Mouse (Mus musculus) G1E-ER4 (cell line): ENCODE results near the gene Jade1. TPM values are rescaled to one million over a fixed set of nuclear protein-coding genes. Genes with fewer than 3 reads are reported as not detected.

Experiments used
- GATA1 ChIP-seq: IDR thresholded peaks from one replicate; pipeline ENCODE4 v1.8.0; 2012; ENCODE audit warnings: low read length, inconsistent platforms
- polyA plus RNA-seq: library from polyadenylated mRNA; stranded (reverse); fragments of >175 nt; gene quantifications from 2 replicates; pipeline ENCODE4 v1.2.3, GENCODE M21; 2012

Jade1 gene
- polyA plus RNA-seq, 1 experiment = 95.2 TPM

- TF ChIP-seq GATA1 = no peak
Measured at GRCm38 (mm10) chr3:41598412-41598811, 42.9 kb downstream of the Jade1 start.

DNA sequence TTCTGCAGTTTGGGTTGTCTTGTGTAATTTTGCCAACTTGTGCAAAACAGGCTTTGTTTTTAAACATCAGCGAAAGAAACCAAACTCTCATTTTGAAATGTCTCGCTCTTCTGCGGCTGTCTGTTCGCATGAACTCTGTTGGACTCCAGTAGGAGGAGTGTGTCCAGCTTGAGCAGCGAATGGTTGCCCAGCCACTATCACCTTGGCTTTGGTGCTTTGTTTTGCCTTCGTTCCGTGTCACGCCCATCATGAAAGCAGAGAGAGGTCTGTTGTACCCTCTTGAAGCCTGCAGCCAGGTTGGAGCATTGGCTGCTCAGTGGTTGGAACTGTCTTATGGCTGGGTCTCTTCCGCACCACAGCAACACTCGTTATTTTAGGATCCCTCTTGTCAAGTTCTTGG is 43.7 kb downstream of the Jade1 start:
- no peak for TF ChIP-seq GATA1

- TF ChIP-seq GATA1 = no peak
Measured at GRCm38 (mm10) chr3:41599806-41600589, 44.5 kb downstream of the Jade1 start.

DNA sequence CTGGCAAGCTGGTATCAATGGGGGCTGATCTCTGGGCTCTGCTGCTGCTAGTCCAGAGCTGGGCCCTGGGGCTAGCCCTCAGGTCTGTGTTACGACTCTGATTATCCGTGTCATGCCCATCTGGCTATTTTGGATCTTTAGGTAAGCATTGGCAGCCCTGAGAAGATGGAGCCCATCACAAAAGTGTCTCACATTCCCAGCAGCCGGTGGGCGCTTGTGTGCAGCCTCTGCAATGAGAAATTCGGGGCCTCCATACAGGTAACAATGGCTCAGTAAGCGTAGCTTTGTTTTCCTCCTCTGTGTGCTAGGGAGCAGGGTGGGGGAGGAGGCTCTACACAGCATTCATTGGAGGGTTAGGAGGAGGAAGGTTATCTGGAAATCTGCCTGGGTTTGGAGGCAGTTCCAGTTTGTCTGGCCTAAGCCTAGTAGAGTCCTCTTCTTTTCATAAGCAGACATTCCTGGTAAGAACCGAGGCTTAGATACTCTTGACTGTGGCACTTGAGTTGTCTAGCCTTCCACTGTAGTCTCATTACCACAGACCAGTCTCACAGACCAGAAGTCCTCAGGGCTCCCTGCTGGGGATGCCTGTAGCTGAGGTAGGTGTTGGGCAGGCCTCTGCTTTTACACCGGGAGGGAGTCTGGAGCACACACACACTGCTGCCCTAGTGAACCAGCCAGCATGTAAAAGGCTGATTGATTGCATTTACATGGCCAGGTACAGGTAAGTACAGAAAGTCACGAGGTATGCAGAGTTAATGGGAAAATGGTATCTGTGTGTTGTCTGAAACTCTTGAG is 45.9 kb downstream of the Jade1 start:
- TF ChIP-seq GATA1 = no peak

- no peak for TF ChIP-seq GATA1
Measured at GRCm38 (mm10) chr3:41602933-41603332, 47.4 kb downstream of the Jade1 start.

DNA sequence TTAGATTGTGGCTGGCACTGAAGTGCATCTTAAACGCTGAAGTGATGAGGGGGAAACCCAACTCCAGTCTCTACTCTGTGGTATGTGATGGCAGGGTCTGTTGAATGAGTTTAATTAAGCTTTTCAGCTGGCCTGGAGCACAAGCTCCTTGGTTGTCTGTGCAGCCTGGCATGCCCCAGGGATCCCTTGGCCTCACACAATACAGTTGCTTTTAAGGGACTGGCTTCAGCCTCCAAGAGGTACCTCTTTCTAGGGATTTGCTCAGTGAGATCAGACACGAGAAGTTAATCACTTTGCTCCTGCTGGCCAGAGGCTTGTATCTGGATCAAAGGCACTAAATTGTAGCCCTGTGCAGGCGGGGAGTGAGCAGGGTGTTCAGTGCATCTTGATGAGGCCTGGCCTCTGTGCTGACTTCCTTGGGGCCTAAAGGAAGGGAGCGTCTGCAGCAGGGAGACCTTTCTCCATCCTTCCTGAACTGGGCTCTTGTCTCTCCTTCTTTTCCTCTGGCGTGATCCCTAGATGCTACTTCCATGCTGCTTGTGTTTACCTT is 48.0 kb downstream of the Jade1 start:
- no peak for TF ChIP-seq GATA1

GRCm38 (mm10) chr3:41604629-41605321 is 49.2 kb downstream of the Jade1 start:
- no peak for TF ChIP-seq GATA1

GRCm38 (mm10) chr3:41605601-41606329 is 50.2 kb downstream of the Jade1 start:
- no peak for TF ChIP-seq GATA1

- no peak for TF ChIP-seq GATA1
Measured at GRCm38 (mm10) chr3:41606330-41606664, 50.8 kb downstream of the Jade1 start.

DNA sequence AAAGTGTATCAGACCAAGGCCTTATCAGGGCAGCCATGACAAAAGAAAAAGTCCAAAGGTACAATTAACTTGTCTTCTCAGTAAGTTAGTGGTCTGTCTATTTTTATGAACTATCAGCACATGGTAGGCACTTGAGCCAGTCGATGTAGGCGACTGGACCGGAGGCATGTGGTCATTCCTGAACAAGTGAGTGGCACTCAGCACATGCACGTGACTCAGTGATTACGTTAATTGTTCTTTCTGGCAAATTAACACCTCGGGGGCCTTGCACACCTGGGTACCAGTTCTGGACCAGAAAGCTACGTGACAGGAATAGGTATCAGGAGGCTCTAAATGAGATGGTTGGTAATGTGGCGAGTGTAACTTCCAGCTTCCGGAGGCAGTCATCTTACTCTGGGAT is 51.5 kb downstream of the Jade1 start:
- TF ChIP-seq GATA1 = no peak

DNA sequence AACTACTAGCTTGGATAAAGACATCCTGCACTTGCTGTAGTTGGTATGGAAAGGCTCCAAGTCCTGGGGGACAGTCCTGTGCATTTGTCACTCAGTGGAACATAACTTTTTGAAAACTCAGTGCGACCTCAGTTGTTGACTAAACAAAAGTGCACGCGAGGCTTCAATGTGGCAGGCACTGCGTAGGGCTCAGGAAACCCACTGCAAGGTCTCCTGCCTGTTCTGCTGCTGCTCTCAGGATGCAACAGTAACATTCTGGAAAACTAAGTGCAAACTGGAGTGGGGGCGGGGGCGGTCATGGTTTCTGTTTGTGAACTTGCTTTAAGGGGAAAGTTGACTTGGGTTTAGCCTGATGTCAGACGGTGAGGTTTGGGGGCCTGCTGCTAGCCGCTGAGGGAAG is 51.9 kb downstream of the Jade1 start:
- TF ChIP-seq GATA1 = no peak

- no peak for TF ChIP-seq GATA1
Measured at GRCm38 (mm10) chr3:41609071-41609470, 53.5 kb downstream of the Jade1 start.

DNA sequence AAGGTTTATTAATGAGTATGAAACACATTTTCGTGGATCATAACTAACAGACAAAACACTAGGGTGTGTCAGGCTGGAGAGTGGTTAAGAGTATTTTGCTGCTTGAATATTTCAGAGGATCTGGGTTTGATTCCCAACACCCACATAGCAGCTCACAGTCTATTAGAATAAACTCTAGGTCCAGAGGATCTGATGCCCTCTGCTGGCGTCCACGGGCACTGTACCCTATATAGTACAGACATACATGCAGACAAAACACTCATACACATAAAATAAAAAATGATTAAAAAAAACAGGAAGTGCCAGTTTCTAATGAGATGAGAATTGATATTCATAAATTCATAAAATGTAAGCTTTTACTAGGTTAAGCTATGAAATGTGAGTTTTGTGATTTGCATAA is 56.7 kb downstream of the Jade1 start:
- no peak for TF ChIP-seq GATA1

- no peak for TF ChIP-seq GATA1
Measured at GRCm38 (mm10) chr3:41613706-41614105, 58.2 kb downstream of the Jade1 start.

- no peak for TF ChIP-seq GATA1
Measured at GRCm38 (mm10) chr3:41614230-41614985, 58.9 kb downstream of the Jade1 start.
